Mouse (Mus musculus): ENCODE data around the gene Gm28038.

The Gm28038 gene

GRCm38 (mm10) chr2:30280743-30281142 is at the start of gene Gm28038:
Gene Gm28038 (plus strand): TSS chr2:30281043.
- no peak for DNase-seq (ENCODE audit: low read depth, low spot score)

DNA sequence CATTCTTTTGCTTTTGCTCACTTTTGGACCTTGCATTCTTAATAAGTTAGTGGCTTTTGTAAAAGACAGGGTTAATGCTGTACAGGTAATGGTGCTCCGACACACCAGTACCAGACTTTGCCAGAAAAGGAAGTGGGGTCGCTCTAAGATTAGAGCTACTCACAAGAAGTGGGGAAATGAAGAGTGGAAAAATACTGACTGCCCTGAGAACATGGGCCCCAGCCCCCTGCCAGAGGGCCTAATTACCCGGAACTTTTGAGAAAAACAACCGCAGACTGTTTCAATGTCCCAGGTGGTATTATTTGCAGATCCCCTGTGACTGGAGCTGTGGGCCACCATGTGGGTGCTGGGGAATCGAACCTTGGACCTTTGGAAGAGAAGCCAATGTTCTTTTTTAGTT is 45.2 kb upstream of the Gm28038 start:
- no peak for DNase-seq (ENCODE audit: low read depth, low spot score)

DNA sequence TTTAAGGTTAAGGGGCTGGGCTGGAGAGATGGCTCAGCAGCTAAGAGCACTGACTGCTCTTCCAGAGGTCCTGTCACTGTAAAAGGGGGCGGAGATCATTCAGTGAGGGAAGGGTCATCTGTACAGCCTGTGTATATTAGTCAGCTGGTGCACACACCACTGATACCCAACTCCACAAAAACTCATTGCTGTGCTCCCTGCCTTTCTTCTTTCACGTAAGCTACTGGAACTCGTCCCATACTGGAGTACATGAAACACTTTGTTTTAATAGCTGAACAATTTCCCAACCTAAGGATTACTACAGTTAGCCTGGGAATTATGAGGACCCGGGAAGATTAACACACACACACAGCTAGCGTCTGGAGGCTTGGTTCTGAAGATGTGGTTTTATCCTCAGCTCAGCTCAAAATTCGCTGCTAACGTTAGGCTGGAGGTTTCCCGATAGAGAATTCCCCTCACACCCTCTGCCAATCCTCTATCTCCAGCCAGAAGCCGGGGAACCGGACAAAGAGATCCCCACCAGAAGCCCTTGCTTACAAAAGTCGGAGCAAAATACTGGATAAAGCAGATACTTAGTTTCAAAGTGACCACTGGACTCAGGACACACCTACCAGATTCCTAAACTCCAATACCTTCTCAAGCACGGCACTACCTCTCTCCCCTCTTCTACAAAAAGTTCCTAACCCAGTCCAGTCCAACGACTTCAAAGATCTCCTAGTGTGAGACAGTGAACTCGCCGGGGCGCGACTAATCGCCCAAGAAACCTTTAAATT is 44.2 kb upstream of the Gm28038 start:
- no peak for DNase-seq (ENCODE audit: low read depth, low spot score)

DNA sequence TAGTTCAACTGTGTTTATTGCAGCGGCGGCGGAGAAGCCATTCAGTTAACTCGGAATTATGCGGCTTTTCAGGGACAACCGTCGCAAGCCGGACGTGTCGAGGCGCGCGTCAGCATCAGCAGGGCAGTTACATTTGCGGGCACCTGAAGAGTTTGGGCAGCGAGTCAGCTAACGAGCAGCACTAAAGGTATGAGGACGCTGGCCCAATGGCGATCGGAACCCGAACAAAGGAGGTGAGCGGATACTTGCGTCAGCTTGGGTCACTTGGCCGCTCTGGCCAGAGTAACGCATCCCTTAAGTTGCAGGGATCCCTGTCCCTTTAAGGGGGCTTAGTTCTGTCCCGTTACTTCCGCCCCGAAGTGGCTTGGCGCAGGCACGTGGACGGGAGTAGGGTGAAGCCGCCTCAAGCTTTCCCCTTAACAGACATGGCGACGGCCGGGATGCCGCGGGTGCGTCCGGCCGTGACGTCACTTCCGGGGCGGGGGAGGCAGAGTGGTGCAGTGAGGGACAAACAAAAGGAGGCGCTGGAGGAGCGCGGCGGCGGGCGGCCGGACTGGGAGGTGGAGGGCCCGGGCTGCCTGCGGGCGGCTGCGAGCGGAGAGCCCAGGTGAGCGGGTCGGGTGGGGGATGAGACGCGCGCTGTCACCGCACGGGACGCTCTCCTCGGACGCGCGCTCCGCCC is 43.5 kb upstream of the Gm28038 start, which contains the start of gene Lrrc8a:
Lrrc8a (plus strand) TSS at position 517 of the 682 bp plus-strand sequence.
- DNase-seq (ENCODE audit: low read depth, low spot score): peak; percentile 99

DNA sequence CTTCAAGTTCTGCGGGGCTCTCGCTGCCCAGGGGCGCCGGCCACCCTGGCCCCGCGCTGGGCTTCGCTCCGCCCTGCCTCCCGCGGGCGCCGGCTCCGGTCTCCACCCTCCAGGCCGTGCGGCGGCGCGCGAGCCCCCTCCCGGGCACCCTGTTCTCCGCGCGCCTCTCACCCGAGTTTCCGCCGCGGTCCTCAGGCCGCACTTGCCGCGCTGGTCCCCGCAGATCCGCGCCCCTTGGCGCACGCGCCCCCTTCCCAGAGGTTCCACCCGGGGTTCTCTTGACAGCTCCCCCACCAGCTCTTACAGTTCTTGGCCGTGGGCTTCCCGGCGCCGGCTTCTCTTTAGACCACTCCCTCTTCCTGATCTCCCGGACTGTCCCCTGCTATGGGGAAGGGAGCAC is 43.0 kb upstream of the Gm28038 start:
- no peak for DNase-seq (ENCODE audit: low read depth, low spot score)

DNA sequence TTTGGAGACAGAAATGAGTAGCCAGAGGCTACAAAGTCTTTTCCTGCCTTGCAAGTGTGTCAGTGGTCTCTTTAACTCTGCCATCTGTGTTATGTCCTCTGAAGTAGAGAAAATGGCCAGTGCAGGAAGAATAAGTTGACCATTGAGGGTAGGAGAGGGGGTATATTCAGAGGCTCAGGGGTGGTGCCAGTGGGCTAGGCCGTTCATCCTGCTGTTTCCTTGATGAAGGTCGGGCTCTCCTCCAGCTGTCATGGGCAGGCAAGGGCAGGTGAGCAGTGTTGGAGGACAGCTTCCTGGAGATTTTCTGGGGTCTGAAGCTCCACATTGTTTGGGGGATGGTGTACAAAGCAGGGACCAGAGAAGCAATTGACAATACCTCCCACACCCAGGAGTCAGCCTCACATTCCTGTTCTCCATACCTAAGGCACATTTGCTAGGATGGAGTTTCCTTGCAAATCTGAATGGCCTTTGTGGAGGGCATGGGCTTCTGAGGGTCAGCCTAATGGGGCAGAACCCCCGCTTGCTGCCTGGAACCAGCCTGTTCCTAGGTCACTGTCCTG is 41.9 kb upstream of the Gm28038 start:
- DNase-seq (ENCODE audit: low read depth, low spot score): no peak

- DNase-seq (ENCODE audit: low read depth, low spot score): no peak
These were observed 41.1 kb upstream of the Gm28038 start for GRCm38 (mm10) chr2:30239777-30240176.

DNA sequence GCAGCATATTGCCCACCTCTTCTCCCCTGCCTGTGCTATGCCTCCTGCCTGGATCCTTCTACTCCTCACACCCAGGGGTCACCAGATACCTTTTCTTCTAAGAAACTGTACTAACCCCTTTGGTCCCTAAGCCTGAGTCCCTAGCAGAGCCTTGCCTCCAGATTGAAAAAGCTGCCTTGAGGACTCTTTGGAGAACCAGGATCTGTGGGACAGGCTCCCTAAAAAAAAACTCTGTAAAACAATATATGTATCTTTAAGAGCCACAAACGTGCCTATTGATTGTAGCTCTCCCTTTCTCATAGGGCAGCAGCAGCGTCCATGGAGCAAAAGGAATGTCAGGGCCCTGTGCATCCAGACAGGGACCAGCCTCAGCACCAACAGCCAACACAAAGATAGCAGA is 40.6 kb upstream of the Gm28038 start, which contains the start of gene Gm28035:
Gm28035 (plus strand) TSS at position 301 of the 400 bp plus-strand sequence.
- DNase-seq (ENCODE audit: low read depth, low spot score): no peak

- DNase-seq (ENCODE audit: low read depth, low spot score): no peak
These were observed 38.3 kb upstream of the Gm28038 start for GRCm38 (mm10) chr2:30242509-30242908.

DNA sequence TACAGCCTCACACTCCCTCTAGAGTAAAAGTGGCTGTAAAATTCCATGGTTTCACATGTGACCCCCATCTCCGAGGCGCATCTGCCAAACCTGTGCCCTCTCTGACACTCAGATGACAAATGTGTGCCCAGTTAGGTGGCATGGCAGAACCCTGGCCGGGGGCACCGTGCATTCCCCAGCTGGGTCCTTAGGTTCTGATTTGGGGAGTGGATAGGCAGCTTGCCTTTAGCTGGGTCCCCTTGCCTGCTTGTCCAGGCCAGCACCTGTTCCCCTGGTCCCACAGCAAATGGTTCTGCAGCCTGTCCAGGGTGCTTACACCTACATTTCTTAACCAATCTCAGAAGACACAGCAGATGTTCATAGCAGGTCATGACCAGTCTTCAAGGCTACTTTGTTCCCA is 37.5 kb upstream of the Gm28038 start:
- no peak for DNase-seq (ENCODE audit: low read depth, low spot score)

DNA sequence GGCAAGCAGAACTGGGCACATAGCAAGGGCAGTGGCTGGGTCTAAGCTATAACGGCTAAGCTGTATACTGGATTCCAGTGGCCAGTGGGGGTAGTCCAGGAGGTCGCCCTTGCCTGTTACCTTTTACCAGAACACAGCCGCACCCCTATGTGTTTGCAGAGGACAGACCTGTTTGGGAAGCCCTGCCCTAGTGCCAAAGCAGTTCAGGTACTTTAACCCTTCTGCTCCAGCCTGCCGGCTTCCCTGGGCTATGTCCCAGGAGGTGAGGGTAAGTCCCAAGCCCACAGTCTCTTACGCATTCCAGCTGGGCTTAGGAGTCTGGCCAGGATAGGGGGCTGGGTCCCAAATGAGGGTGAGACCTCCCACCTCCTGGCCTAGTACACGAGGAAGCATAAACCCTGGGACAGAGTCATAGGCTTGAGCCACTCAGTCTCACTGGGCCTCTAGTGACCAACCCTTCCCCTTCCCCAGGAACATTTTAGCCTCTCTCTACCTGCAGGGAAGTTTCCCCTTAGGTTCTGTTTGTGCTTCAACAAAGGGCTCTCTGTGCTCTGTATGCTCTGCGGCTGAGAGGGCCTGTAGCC is 36.2 kb upstream of the Gm28038 start:
- no peak for DNase-seq (ENCODE audit: low read depth, low spot score)

DNA sequence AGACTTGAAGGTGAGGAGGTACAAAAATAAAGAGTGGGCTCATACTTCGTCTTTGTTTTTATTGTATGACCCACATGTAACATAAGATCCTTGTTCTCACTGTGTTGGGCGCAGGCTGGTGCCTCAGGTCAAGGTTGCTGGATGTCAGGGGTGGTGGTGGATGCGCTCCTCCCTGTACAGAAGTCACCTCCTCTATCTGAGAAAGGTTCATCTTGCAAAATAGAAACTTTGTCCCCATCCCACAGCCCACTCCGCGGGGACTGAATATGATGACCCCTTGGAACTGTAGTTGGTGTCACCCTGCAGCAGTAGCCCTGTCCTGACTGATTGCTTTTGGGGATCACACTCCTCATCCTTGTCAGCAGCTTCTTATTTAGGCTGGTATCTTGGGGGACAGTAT is 33.8 kb upstream of the Gm28038 start:
- no peak for DNase-seq (ENCODE audit: low read depth, low spot score)

GRCm38 (mm10) chr2:30247681-30248080 is 33.2 kb upstream of the Gm28038 start:
- no peak for DNase-seq (ENCODE audit: low read depth, low spot score)

- no peak for DNase-seq (ENCODE audit: low read depth, low spot score)
These were observed 31.7 kb upstream of the Gm28038 start for GRCm38 (mm10) chr2:30249182-30249581.

DNA sequence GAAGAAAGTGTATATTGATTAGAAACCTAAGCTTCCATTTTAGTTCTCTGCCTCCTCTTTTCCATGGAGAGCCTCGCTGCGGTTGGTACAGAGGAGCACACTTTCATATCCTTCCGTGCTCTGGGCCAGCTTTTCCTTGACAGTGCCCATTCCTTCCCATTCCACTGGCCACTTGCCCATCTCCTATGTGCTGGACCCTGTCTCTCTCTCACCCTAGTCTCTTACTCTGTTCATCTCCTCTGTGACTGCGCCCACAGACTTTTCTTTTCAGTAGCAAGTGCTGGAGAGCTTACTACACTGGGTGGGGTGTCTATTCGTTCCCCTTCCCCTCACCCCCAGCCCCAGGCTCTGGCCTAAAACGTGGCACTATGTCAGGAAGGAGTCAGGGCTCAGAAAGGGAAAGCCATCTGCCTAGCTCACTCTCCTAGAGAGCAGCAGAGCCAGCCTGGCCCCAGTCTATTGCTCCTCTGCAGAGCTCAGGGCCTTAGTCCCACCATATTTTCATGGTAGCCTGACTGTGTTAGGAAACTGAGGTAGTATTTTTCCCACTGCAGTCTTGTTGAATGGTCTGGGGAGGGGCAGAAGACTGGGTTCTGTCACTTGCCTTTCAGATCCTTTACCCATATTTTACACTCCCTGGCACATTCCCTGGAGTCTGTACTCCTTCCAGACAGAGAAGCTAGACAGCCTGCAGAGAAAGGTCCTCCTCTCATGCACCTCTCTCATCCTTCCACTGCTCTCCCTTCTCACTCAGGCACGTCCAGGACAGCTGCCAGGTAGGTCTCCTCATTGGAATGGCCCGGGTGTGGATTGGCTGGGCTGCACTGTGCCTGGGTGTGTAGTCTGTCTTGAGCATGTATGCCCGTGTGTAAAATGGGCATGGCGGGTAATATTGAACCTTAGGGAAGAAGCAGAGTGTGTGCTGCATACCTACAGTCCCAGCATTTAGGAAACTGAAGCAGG is 30.4 kb upstream of the Gm28038 start:
- no peak for DNase-seq (ENCODE audit: low read depth, low spot score)

DNA sequence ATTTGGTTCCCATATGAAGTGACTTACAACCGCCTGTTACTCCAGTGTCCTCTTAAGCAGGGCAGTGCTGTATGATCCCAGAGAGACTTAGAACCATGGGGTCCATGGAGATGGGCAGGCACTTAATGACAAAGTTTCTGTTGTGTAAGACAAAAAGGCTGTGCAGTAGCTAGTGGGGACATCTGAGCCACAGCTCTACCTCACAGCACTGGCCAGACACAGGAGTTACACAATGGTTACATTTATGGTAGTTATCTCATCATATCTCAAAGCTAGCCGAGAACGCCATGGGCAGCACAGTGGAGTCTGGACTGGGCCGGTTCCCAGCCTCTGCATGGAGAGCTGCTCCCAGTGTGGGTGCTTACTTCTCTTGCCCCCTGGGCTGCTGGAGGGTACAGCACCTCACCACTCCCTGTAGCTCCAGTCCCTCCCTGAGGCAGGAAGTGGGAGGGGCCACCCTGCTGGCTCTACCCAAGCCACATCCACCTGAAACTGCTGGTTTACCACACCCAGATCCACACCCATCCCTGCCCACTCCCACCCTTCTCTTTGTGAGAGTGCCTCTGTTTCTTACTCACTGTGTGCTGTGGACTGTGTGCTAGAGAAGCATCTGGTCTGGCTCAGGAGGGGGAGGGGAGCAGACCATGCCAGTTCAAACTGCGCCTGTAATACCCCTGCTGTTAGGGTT is 29.3 kb upstream of the Gm28038 start:
- DNase-seq (ENCODE audit: low read depth, low spot score): no peak

DNA sequence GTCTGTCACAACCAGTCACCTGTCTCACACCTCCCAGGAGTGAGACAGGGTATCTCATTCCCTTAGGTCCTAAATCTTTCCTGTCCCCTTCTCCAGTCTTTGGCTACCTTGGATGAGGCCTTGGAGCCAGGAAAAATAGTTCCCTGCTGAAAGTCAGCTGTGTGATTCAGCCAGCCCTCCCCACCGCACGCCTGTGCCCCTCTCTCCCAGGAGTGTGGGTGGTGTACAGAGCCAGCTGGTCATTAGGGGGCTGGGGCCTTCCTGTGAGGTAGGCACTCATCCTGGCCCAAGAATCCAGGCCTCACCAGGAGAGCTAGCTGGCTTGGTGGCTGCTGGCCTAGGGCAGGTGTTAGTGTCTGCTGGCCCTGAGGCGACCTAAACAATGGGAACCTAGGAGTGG is 28.3 kb upstream of the Gm28038 start:
- DNase-seq (ENCODE audit: low read depth, low spot score): no peak

GRCm38 (mm10) chr2:30253809-30254208 is 27.0 kb upstream of the Gm28038 start:
- no peak for DNase-seq (ENCODE audit: low read depth, low spot score)

DNA sequence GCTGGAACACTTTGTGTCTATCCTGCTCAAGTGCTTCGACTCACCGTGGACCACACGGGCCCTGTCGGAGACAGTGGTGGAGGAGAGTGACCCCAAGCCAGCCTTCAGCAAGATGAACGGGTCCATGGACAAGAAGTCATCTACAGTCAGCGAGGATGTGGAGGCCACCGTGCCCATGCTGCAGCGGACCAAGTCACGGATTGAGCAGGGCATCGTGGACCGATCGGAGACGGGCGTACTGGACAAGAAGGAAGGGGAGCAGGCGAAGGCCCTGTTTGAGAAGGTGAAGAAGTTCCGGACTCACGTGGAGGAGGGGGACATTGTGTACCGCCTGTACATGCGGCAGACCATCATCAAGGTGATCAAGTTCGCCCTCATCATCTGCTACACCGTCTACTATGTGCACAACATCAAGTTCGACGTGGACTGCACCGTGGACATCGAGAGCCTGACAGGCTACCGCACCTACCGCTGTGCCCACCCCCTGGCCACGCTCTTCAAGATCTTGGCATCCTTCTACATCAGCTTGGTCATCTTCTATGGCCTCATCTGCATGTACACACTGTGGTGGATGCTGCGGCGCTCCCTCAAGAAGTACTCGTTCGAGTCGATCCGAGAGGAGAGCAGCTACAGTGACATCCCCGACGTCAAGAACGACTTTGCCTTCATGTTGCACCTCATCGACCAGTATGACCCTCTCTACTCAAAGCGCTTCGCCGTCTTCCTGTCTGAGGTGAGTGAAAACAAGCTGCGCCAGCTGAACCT is 25.0 kb upstream of the Gm28038 start:
- DNase-seq (ENCODE audit: low read depth, low spot score): no peak

All from retina, adult 2 months (tissue).